Mouse (Mus musculus): ENCODE measurements around the gene Dab2.

- no peak for TF ChIP-seq POLR2A (IDR thresholded peaks at IDR 0.05; ENCODE audit: extremely low read depth, insufficient read depth, low read length)
- TF ChIP-seq CTCF (IDR thresholded peaks at IDR 0.05; ENCODE audit: low read depth, low read length), result no peak
Measured at GRCm38 (mm10) chr15:6454461-6454860, 154.9 kb downstream of the Dab2 start.

Measured in liver, adult 2 months (tissue).